Mouse (Mus musculus): Measurements from ENCODE around the gene Acsl1. TPM values are rescaled to one million over a fixed set of nuclear protein-coding genes. Genes with fewer than 3 reads are reported as not detected.

Acsl1 gene
- total and polyA plus RNA-seq, 3 experiments, result 26.2 to 33.9 TPM; not detected in 1

DNA sequence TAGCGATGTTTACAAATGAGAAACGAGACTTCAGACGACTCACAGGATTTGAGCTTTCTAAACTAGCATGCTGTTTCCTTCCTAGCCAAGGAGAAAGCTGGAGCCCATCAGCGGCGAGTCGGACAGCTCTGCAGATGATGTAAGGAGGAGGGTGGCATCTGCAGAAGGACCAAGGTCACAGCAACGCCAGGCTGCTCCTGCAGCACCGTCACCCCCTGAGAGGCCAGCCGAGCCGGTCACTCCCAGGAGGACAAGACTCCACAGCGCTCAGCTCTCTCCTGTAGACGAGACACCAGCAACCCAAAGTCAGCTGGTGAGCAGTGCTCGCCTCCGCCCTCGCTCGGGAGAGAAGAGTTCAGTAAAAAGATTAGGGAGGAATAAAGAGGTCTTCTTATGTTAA, 91.5 kb downstream of the Acsl1 start:
- Histone ChIP-seq H3K27ac (ENCODE audit: control insufficient read depth, low read depth, low read length) (no peak overlapping the region), H3K4me1 (ENCODE audit: control insufficient read depth in 1 of 2, insufficient read depth in 2 of 2, low read length in 2 of 2) (no peaks in the 10 kb centered on the region; a peak in 1 of 4 replicates), H3K9me3 (replicated peaks; ENCODE audit: insufficient read depth, low read length) (no peaks in the 10 kb centered on the region), H3K27me3 (ENCODE audit: control insufficient read depth in 1 of 2, insufficient read depth in 2 of 2, low read length in 2 of 2) (no peaks in the 10 kb centered on the region), H3K4me3 (ENCODE audit: control insufficient read depth in 1 of 2, insufficient read depth in 1 of 2, low read depth in 2 of 2, low read length in 2 of 2) (no peak overlapping the region), H3K36me3 (ENCODE audit: control insufficient read depth in 1 of 2, insufficient read depth in 2 of 2, low read length in 2 of 2) (peaks cover 0 to 12% of the 10 kb centered on the region in 2 experiments; a peak in 3 of 4 replicates), H3K9ac (ENCODE audit: control insufficient read depth, low read depth, low read length, poor library complexity, severe bottlenecking) (no peak overlapping the region), H3K79me2 (ENCODE audit: control insufficient read depth, insufficient read depth, low read length, poor library complexity) (no peaks in the 10 kb centered on the region)
- DNase-seq (ENCODE audit: low read depth, low spot score), result no peak
- TF ChIP-seq MEF2A (IDR thresholded peaks at IDR 0.05; ENCODE audit: extremely low read depth, insufficient replicate concordance, low read depth, low read length, poor library complexity, severe bottlenecking), result no peak
- TF ChIP-seq KAT2A (conservative IDR thresholded peaks at IDR 0.05; ENCODE audit: low read depth, low read length), result no peak
- no peak for TF ChIP-seq BHLHE40 (IDR thresholded peaks at IDR 0.05; ENCODE audit: borderline replicate concordance, low read depth, low read length)
- no peak for TF ChIP-seq GATA1 (IDR thresholded peaks at IDR 0.05; ENCODE audit: low read depth, low read length)
- no peak for TF ChIP-seq NRF1 (IDR thresholded peaks at IDR 0.05; ENCODE audit: insufficient read depth, low read depth, low read length, poor library complexity, severe bottlenecking)

- no peak overlapping the region for H3K27ac ChIP-seq (ENCODE audit: control insufficient read depth, low read depth, low read length)
- no peaks in the 10 kb centered on the region for H3K27me3 ChIP-seq (ENCODE audit: control insufficient read depth in 1 of 2, insufficient read depth in 2 of 2, low read length in 2 of 2)
- H3K79me2 ChIP-seq (ENCODE audit: control insufficient read depth, insufficient read depth, low read length, poor library complexity), result no peaks in the 10 kb centered on the region
- H3K9me3 ChIP-seq (replicated peaks; ENCODE audit: insufficient read depth, low read length), result no peaks in the 10 kb centered on the region
- no peak overlapping the region for H3K4me3 ChIP-seq (ENCODE audit: control insufficient read depth in 1 of 2, insufficient read depth in 1 of 2, low read depth in 2 of 2, low read length in 2 of 2)
- peaks cover 0 to 2% of the 10 kb centered on the region in 2 experiments; a peak in 1 of 4 replicates for H3K36me3 ChIP-seq (ENCODE audit: control insufficient read depth in 1 of 2, insufficient read depth in 2 of 2, low read length in 2 of 2)
- 0 out of 4 replicates have a peak, but pooled peaks cover 0 to 2% of the 10 kb centered on the region in 2 experiments for H3K4me1 ChIP-seq (ENCODE audit: control insufficient read depth in 1 of 2, insufficient read depth in 2 of 2, low read length in 2 of 2)
- no peak for TF ChIP-seq HCFC1 (IDR thresholded peaks at IDR 0.05; ENCODE audit: low read depth, low read length)
- DNase-seq (ENCODE audit: low read depth, low spot score), result no peak
- no peak overlapping the region for H3K9ac ChIP-seq (ENCODE audit: control insufficient read depth, low read depth, low read length, poor library complexity, severe bottlenecking)
These were observed 96.2 kb downstream of the Acsl1 start for GRCm38 (mm10) chr8:46566914-46567529.

- Histone ChIP-seq H3K4me1 (ENCODE audit: control insufficient read depth in 1 of 2, insufficient read depth in 2 of 2, low read length in 2 of 2) (0 out of 4 replicates have a peak, but pooled peaks cover 0 to 2% of the 10 kb centered on the region in 2 experiments), H3K79me2 (ENCODE audit: control insufficient read depth, insufficient read depth, low read length, poor library complexity) (no peaks in the 10 kb centered on the region), H3K36me3 (ENCODE audit: control insufficient read depth in 1 of 2, insufficient read depth in 2 of 2, low read length in 2 of 2) (peaks cover 0 to 2% of the 10 kb centered on the region in 2 experiments; a peak in 1 of 4 replicates), H3K4me3 (ENCODE audit: control insufficient read depth in 1 of 2, insufficient read depth in 1 of 2, low read depth in 2 of 2, low read length in 2 of 2) (no peak overlapping the region), H3K27ac (ENCODE audit: control insufficient read depth, low read depth, low read length) (no peak overlapping the region), H3K27me3 (ENCODE audit: control insufficient read depth in 1 of 2, insufficient read depth in 2 of 2, low read length in 2 of 2) (no peaks in the 10 kb centered on the region), H3K9me3 (replicated peaks; ENCODE audit: insufficient read depth, low read length) (no peaks in the 10 kb centered on the region), H3K9ac (ENCODE audit: control insufficient read depth, low read depth, low read length, poor library complexity, severe bottlenecking) (no peak overlapping the region)
- no peak for DNase-seq (ENCODE audit: low read depth, low spot score)
- TF ChIP-seq MAFK (IDR thresholded peaks at IDR 0.05; ENCODE audit: borderline replicate concordance, low read depth, low read length), result no peak
- TF ChIP-seq CHD2 (IDR thresholded peaks at IDR 0.05; ENCODE audit: low read length), result no peak
- no peak for TF ChIP-seq HCFC1 (IDR thresholded peaks at IDR 0.05; ENCODE audit: low read depth, low read length)
- TF ChIP-seq RCOR1 (IDR thresholded peaks at IDR 0.05; ENCODE audit: low read depth, low read length), result no peak
- TF ChIP-seq POLR2A (IDR thresholded peaks at IDR 0.05; ENCODE audit: control insufficient read depth in 1 of 2, insufficient read depth in 1 of 2, low read depth in 1 of 2, low read length in 2 of 2, poor library complexity in 1 of 2), result no peak
- no peak for TF ChIP-seq BHLHE40 (IDR thresholded peaks at IDR 0.05; ENCODE audit: borderline replicate concordance, low read depth, low read length)
- TF ChIP-seq MYB (IDR thresholded peaks at IDR 0.05; ENCODE audit: low read depth, low read length), result no peak
- TF ChIP-seq ZNF384 (IDR thresholded peaks at IDR 0.05; ENCODE audit: low read depth, low read length), result no peak
- TF ChIP-seq SIN3A (IDR thresholded peaks at IDR 0.05; ENCODE audit: low read length), result no peak
- TF ChIP-seq KAT2A (conservative IDR thresholded peaks at IDR 0.05; ENCODE audit: low read depth, low read length), result no peak
- TF ChIP-seq TAL1 (IDR thresholded peaks at IDR 0.05; ENCODE audit: low read length), result no peak
These were observed 97.1 kb downstream of the Acsl1 start for GRCm38 (mm10) chr8:46567946-46568345.
